Mouse (Mus musculus): ENCODE data around the gene Clasrp. TPM values are rescaled to one million over a fixed set of nuclear protein-coding genes. Genes with fewer than 3 reads are reported as not detected.
"Not testable (repeated sequence)": the region's sequence is repeated elsewhere in the genome, so short reads cannot be mapped to it uniquely, and the experiment has no call there.

The Clasrp gene
- polyA plus RNA-seq, 1 experiment from 2014 or later, result 7.6 TPM

DNA sequence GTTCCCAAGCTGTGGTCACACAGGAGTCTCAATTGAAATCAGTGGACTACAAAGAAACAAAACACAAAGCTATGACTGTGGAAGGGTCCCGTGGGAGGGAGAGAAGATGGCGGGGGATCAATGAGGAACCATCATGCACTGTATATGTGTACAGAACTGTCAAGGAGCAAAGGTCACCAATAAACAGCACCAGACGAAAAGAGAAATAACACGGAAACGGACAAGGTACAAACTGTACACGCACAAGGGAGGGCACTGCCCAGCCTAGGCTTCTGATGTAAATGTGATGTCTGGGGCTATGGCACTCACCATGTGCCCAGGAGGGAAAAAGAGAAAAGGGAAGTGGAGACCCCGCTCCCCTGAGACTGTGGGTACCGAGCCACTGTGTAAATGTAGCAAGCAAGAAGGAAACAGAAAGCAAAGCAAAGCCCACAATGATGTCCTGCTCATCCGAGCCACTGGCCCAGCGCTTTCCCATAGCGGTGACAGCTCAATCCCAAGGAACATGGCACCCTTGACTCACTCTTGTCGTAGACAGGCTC, 10.8 kb upstream of the Clasrp start:
- no peak for TF ChIP-seq CTCF (IDR thresholded peaks at IDR 0.05; ENCODE audit: low read depth)
- no peak for TF ChIP-seq EP300 (IDR thresholded peaks at IDR 0.05; ENCODE audit: low read depth)
- H3K4me3 ChIP-seq (ENCODE audit: low read depth, low read length), result no peak overlapping the region
- H3K36me3 ChIP-seq (replicated peaks; ENCODE audit: insufficient read depth, low read length), result peaks cover 5% of the 10 kb centered on the region
- WGBS (ENCODE audit: insufficient replicate concordance), result 60% methylated on average over 12 of the region's 12 CpGs
- H3K4me2 ChIP-seq (ENCODE audit: low read depth, low read length), result no peak overlapping the region
- 0 out of 2 replicates have a peak, but pooled peaks cover 3% of the 10 kb centered on the region for H3K27me3 ChIP-seq (ENCODE audit: insufficient read depth, low read length)
- ATAC-seq (peak; percentile 22; the same call in 1 of the 2 replicates), DNase-seq (no peak)
- H3K27ac ChIP-seq (ENCODE audit: low read depth), result peak overlapping the region; percentile 16; the same call in 1 of the 2 replicates
- H3K9me3 ChIP-seq (ENCODE audit: low read length), result no peaks in the 10 kb centered on the region
- H3K9ac ChIP-seq (replicated peaks), result no peak overlapping the region
- H3K4me1 ChIP-seq (ENCODE audit: insufficient read depth), result peaks cover 4% of the 10 kb centered on the region

DNA sequence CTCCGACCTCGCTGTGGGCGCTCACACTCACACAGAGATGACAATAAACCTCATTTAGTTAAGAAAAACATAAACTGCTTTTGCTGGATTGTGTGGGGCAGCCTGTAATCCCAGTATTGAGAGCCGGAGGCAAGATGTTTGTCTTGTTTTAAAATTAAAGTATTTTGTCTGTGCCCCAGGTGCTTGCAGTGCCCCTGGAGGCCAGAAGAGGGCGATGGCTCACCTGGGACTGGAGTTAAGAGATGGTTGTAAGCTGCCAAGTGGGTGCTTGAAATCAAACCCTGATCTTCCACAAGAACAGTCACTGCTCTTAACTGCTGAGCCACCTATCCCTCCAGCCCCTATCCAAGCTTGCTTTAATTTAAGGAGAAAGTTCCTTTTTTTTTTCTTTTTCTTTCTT, 6.7 kb upstream of the Clasrp start:
- H3K27ac ChIP-seq (ENCODE audit: low read depth), result no peak overlapping the region
- H3K4me2 ChIP-seq (ENCODE audit: low read depth, low read length), result no peak overlapping the region
- DNase-seq (no peak), ATAC-seq (no peak)
- peaks cover 5% of the 10 kb centered on the region for H3K36me3 ChIP-seq (replicated peaks; ENCODE audit: insufficient read depth, low read length)
- WGBS (ENCODE audit: insufficient replicate concordance), result 77% methylated on average over 5 of the region's 5 CpGs
- no peaks in the 10 kb centered on the region for H3K4me1 ChIP-seq (ENCODE audit: insufficient read depth)
- no peaks in the 10 kb centered on the region for H3K27me3 ChIP-seq (ENCODE audit: insufficient read depth, low read length)
- H3K9me3 ChIP-seq (ENCODE audit: low read length), result no peaks in the 10 kb centered on the region
- no peak overlapping the region for H3K4me3 ChIP-seq (ENCODE audit: low read depth, low read length)
- TF ChIP-seq EP300 (IDR thresholded peaks at IDR 0.05; ENCODE audit: low read depth), result no peak
- peak; percentile 45 for TF ChIP-seq CTCF (IDR thresholded peaks at IDR 0.05; ENCODE audit: low read depth)
- no peak overlapping the region for H3K9ac ChIP-seq (replicated peaks)

DNA sequence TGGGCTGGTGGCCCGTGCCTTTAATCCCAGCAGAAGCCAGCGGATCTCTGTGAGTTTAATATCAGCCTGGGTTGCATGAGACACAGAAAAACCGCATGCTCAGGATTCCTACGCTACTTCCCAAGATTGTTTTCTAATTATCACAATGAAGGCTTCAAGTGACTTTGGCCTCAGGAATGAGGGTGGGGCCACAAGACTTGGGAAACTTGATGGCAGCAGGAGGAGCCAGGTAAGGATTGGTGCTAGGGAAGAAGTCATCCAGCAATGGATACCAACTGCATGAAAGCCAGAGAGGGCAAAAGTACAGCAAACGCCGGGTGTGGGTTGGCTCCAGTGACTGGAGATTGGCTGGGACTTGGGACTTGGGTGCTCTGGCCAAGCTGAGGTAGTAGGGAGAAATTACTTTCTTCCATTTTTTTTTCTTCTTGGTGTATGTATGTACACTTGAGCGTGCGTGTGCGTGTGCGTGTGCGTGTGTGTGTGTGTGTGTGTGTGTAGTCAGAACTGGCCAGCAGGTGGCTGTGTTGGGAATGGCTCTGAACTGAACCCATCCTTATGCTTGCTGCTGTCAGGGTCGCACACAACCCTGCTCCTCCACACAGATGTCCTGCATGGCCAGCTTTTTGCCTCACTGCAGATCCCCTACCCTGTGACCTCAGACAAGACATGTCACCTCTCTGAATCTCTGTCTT, 5.5 kb upstream of the Clasrp start:
- WGBS (ENCODE audit: insufficient replicate concordance), result 87% methylated on average over 12 of the region's 12 CpGs
- ATAC-seq (no peak), DNase-seq (no peak)
- Histone ChIP-seq H3K9ac (replicated peaks) (no peak overlapping the region), H3K36me3 (replicated peaks; ENCODE audit: insufficient read depth, low read length) (peaks cover 2% of the 10 kb centered on the region), H3K9me3 (ENCODE audit: low read length) (no peaks in the 10 kb centered on the region), H3K4me3 (ENCODE audit: low read depth, low read length) (no peak overlapping the region), H3K4me1 (ENCODE audit: insufficient read depth) (no peaks in the 10 kb centered on the region), H3K27ac (ENCODE audit: low read depth) (no peak overlapping the region), H3K4me2 (ENCODE audit: low read depth, low read length) (no peak overlapping the region), H3K27me3 (ENCODE audit: insufficient read depth, low read length) (no peaks in the 10 kb centered on the region)
- TF ChIP-seq CTCF (IDR thresholded peaks at IDR 0.05; ENCODE audit: low read depth) (peak; percentile 13; the same call in 1 of the 2 replicates), EP300 (IDR thresholded peaks at IDR 0.05; ENCODE audit: low read depth) (no peak)

DNA sequence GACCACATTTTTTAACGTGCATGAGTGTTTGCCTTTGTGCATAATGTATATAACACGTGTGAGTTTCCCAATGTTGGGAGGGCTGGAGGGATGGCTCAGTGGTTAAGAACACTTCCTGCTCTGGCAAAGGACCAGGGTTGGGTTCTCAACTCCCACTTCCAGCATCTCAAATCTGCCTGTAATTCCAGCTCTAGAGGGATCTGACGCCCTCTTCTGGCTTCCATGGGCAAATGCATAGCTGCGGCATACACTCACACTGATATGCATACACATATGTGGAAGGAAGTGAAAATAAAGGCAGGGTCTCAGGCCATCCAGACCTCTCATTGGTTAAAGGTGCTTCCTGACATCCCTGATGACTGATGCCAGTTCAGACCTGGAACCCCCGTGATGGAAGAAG, 3.0 kb upstream of the Clasrp start:
- H3K27me3 ChIP-seq (ENCODE audit: insufficient read depth, low read length), result no peaks in the 10 kb centered on the region
- H3K4me2 ChIP-seq (ENCODE audit: low read depth, low read length), result no peak overlapping the region
- H3K27ac ChIP-seq (ENCODE audit: low read depth), result no peak overlapping the region
- H3K36me3 ChIP-seq (replicated peaks; ENCODE audit: insufficient read depth, low read length), result peaks cover 3% of the 10 kb centered on the region; the same call in 1 of the 2 replicates
- no peaks in the 10 kb centered on the region for H3K9me3 ChIP-seq (ENCODE audit: low read length)
- no peak for ATAC-seq
- 79% methylated on average over 5 of the region's 5 CpGs for WGBS (ENCODE audit: insufficient replicate concordance)
- no peak overlapping the region for H3K4me3 ChIP-seq (ENCODE audit: low read depth, low read length)
- TF ChIP-seq CTCF (IDR thresholded peaks at IDR 0.05; ENCODE audit: low read depth) (0 out of 2 replicates have a peak, but pooled peaks have one; percentile 11), EP300 (IDR thresholded peaks at IDR 0.05; ENCODE audit: low read depth) (no peak)
- H3K9ac ChIP-seq (replicated peaks), result no peak overlapping the region
- no peak for DNase-seq
- peaks cover 12% of the 10 kb centered on the region for H3K4me1 ChIP-seq (ENCODE audit: insufficient read depth)

DNA sequence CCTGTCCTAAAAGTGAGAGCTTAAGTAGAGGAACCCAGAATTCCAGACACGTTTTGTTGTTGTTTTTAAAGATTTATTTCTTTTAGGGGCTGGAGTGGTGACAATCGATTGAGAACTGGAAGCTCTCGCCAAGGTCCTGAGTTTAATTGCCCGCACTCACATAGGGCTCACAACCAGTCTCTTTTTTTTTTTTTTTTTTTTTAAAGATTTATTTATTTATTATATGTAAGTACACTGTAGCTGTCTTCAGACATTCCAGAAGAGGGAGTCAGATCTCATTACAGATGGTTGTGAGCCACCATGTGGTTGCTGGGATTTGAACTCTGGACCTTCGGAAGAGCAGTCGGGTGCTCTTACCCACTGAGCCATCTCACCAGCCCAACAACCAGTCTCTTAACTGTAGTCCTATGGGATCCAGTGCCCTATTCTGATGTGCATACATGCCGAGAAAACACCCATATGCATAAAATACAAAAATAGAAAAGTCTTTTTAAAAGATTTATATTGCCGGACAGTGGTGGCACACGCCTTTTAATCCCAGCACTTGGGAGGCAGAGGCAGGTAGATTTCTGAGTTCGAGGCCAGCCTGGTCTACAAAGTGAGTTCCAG, 424 bp upstream of the Clasrp start:
- H3K9me3 ChIP-seq (ENCODE audit: low read length); H3K27me3 ChIP-seq (ENCODE audit: insufficient read depth, low read length); H3K9ac ChIP-seq (replicated peaks); ATAC-seq; DNase-seq; H3K27ac ChIP-seq (ENCODE audit: low read depth): not testable (repeated sequence)
- Histone ChIP-seq H3K4me3 (ENCODE audit: low read depth, low read length) (peak overlapping the region; percentile 90), H3K4me2 (ENCODE audit: low read depth, low read length) (peak overlapping the region; percentile 73), H3K4me1 (ENCODE audit: insufficient read depth) (peaks cover 18% of the 10 kb centered on the region), H3K36me3 (replicated peaks; ENCODE audit: insufficient read depth, low read length) (peaks cover 17% of the 10 kb centered on the region)
- WGBS (ENCODE audit: insufficient replicate concordance), result 59% methylated on average over 10 of the region's 10 CpGs

DNA sequence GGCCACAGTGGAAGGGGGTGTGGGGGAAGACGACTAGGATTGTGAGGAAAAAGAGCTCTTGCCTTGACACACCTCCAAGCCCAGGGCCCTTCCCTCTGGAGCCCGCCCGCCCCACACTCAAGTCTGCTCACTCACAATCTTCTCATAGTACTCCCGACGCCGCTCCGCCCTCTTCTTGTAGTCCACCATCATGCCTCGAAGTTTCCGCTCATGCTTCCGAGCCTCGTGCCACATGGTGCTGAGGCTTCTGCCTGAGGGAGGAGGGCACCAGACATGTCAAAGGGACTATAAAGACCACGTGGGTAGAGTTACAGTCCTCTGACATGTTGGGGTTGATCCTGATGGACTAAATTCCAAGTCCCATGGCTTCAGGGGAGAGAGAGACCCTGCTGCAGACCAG, 1.2 kb downstream of the Clasrp start:
- 77% methylated on average over 12 of the region's 12 CpGs for WGBS (ENCODE audit: insufficient replicate concordance)
- DNase-seq (no peak), ATAC-seq (no peak)
- H3K9ac ChIP-seq (replicated peaks), result peak overlapping the region; percentile 93; the same call in 1 of the 2 replicates
- peaks cover 18% of the 10 kb centered on the region for H3K4me1 ChIP-seq (ENCODE audit: insufficient read depth)
- peak overlapping the region; percentile 90; the same call in 1 of the 2 replicates for H3K4me3 ChIP-seq (ENCODE audit: low read depth, low read length)
- H3K27me3 ChIP-seq (ENCODE audit: insufficient read depth, low read length), result no peaks in the 10 kb centered on the region
- H3K4me2 ChIP-seq (ENCODE audit: low read depth, low read length), result peak overlapping the region; percentile 73
- H3K9me3 ChIP-seq (ENCODE audit: low read length), result no peaks in the 10 kb centered on the region
- no peak overlapping the region for H3K27ac ChIP-seq (ENCODE audit: low read depth)
- TF ChIP-seq EP300 (IDR thresholded peaks at IDR 0.05; ENCODE audit: low read depth) (no peak), CTCF (IDR thresholded peaks at IDR 0.05; ENCODE audit: low read depth) (no peak)
- peaks cover 33% of the 10 kb centered on the region for H3K36me3 ChIP-seq (replicated peaks; ENCODE audit: insufficient read depth, low read length)

Measured in liver, postnatal 0 days (tissue).